Mouse (Mus musculus) lung, postnatal 0 days (tissue): ENCODE measurements at regions not wholly inside any gene's neighbourhood (a gene's known extent, or its start where the extent isn't known, plus 50 kb on each side); places are given as distances from the start of the nearest gene placed in this dataset.
A peak's percentile ranks its signal among the peaks of the same experiment; 100 is the strongest.

Experiments used
- ATAC-seq: fragments of 200-750 bp; cut with Nextera tagmentation; 2 replicates; pipeline ENCODE4 v1.8.0; 2017; ENCODE audit warnings: moderate library complexity
- DNase-seq: peaks from one replicate; pipeline ENCODE4 v3.0.0-alpha.2; 2016; ENCODE audit warnings: low spot score
- H3K27ac ChIP-seq: fragments of 300-500 bp; sonication (generic); 2 replicates; pipeline ENCODE4 v1.5.1; 2014; ENCODE audit warnings: antibody characterized with exemption, mild to moderate bottlenecking, low read length, mixed read lengths
- H3K27me3 ChIP-seq: fragments of 300-500 bp; sonication (generic); replicated peaks from 2 replicates; pipeline ENCODE4 v1.6.1; 2014; ENCODE audit warnings: low read length, mixed read lengths; ENCODE audit not compliant: insufficient read depth
- H3K36me3 ChIP-seq: fragments of 300-500 bp; sonication (generic); 2 replicates; pipeline ENCODE4 v1.6.1; 2014; ENCODE audit warnings: low read length, mixed read lengths; ENCODE audit not compliant: insufficient read depth
- H3K4me1 ChIP-seq: fragments of 300-500 bp; sonication (generic); 2 replicates; pipeline ENCODE4 v1.6.1; 2014; ENCODE audit warnings: antibody characterized with exemption, low read depth, low read length, mixed read lengths; ENCODE audit not compliant: insufficient read depth
- H3K4me2 ChIP-seq: fragments of 300-500 bp; sonication (generic); replicated peaks from 2 replicates; pipeline ENCODE4 v1.6.1; 2014; ENCODE audit warnings: low read depth, mild to moderate bottlenecking, low read length, moderate library complexity, mixed read lengths
- H3K4me3 ChIP-seq: fragments of 300-500 bp; sonication (generic); 2 replicates; pipeline ENCODE4 v1.5.1; 2014; ENCODE audit warnings: low read depth, low read length
- H3K9ac ChIP-seq: fragments of 300-500 bp; sonication (generic); replicated peaks from 2 replicates; pipeline ENCODE4 v1.6.1; 2014; ENCODE audit warnings: low read depth, mild to moderate bottlenecking
- H3K9me3 ChIP-seq: fragments of 300-500 bp; sonication (generic); 2 replicates; pipeline ENCODE4 v1.6.1; 2016; ENCODE audit warnings: low read length, mixed read lengths
- CTCF ChIP-seq: IDR thresholded peaks from 2 replicates; pipeline ENCODE4 v1.5.1; 2016; ENCODE audit warnings: antibody characterized with exemption, mild to moderate bottlenecking
- EP300 ChIP-seq: IDR thresholded peaks from 2 replicates; pipeline ENCODE4 v1.6.1; 2016; ENCODE audit warnings: antibody characterized with exemption, mild to moderate bottlenecking, control low read depth
- WGBS: fragments of 180-500 bp; shearing (Covaris S2); extraction: QIAGEN DNeasy Blood & Tissue Kit; methylation state at CpG from one replicate; pipeline ENCODE4 v1.1.7; 2014; 5-methylcytosine and 5-hydroxymethylcytosine counted together

GRCm38 (mm10) chr3:147891682-147892081 is 1039.5 kb downstream of the Ttll7 start:
- H3K9ac ChIP-seq = no peak overlapping the region
- DNase-seq (no peak), ATAC-seq (no peak)
- no peaks in the 10 kb centered on the region for H3K4me1 ChIP-seq
- no peaks in the 10 kb centered on the region for H3K27me3 ChIP-seq
- TF ChIP-seq EP300 = no peak
- TF ChIP-seq CTCF = no peak
- no peaks in the 10 kb centered on the region for H3K36me3 ChIP-seq
- 52% methylated on average over 5 of the region's 5 CpGs for WGBS
- H3K4me2 ChIP-seq = no peak overlapping the region
- H3K27ac ChIP-seq = no peak overlapping the region
- H3K9me3 ChIP-seq = no peaks in the 10 kb centered on the region
- no peak overlapping the region for H3K4me3 ChIP-seq

- no peak overlapping the region for H3K9ac ChIP-seq
- no peak overlapping the region for H3K4me3 ChIP-seq
- H3K27ac ChIP-seq = no peak overlapping the region
- ATAC-seq = no peak
- no peaks in the 10 kb centered on the region for H3K4me1 ChIP-seq
- DNase-seq = no peak
- no peak overlapping the region for H3K4me2 ChIP-seq
- H3K9me3 ChIP-seq = no peaks in the 10 kb centered on the region
- H3K36me3 ChIP-seq = no peaks in the 10 kb centered on the region
- no peaks in the 10 kb centered on the region for H3K27me3 ChIP-seq
- 78% methylated on average over 10 of the region's 10 CpGs for WGBS
- TF ChIP-seq EP300 (no peak), CTCF (no peak)
Observed at GRCm38 (mm10) chr3:147886261-147886893, 1034.2 kb downstream of the Ttll7 start.

DNA sequence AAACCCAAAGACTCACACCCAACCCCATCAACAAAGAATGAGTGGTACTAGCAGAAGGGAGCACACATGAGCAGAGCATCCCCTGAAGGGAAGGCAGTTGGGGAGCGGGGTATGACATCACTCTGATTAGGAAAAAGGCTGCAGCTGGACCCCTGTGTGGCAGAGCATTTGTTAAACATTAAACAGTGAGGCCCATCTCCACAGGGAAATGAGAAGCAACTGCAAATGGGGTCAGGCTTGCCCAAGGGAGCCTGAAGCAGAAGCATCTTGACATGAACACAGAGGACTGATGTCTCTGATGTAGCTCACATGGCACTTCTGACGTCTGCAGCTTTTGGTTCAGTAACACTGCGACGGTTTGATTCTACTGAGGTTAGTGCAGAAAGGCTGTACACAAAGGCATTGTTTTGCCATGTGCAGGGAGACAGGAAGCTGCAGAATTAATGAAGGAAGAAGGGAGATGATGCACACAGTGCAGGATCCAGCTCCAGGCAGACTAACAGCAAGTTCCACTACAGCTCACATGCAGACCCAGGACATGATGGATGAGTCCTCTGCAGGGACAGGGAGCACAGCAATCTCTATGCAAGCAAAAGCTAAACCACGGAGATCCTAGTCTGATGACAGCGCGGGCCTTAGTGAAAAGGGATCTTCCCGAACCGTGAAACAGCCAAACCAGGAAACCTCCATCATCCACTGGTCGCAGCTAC is 1030.9 kb downstream of the Ttll7 start:
- TF ChIP-seq EP300 = no peak
- TF ChIP-seq CTCF = no peak
- H3K4me3 ChIP-seq = no peak overlapping the region
- no peak overlapping the region for H3K27ac ChIP-seq
- WGBS = 51% methylated on average over 10 of the region's 10 CpGs
- no peak for ATAC-seq
- DNase-seq = no peak
- no peaks in the 10 kb centered on the region for H3K36me3 ChIP-seq
- no peak overlapping the region for H3K9ac ChIP-seq
- no peaks in the 10 kb centered on the region for H3K4me1 ChIP-seq
- no peaks in the 10 kb centered on the region for H3K9me3 ChIP-seq
- no peaks in the 10 kb centered on the region for H3K27me3 ChIP-seq
- H3K4me2 ChIP-seq = no peak overlapping the region

DNA sequence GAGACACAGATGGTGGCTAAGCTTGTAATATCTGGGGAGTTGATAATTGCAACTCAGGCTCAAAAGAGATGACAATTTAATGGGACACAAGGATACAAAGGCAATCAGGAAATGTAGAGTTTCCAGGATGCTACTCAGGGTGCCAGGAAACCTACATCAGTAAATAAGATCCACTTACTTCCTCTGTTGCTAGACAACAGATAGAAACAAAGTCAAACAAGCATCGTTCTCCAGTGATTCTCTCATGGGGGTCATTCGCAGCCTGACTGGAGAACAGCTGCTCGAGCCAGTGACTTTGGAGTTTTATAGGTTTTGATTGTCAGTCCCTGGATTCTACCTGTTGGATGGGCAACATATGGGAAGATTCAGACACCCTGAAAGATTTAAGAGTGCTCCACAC is 1026.5 kb downstream of the Ttll7 start:
- DNase-seq (peak; percentile 10), ATAC-seq (peak; percentile 37; the same call in 1 of the 2 replicates)
- H3K4me1 ChIP-seq = no peaks in the 10 kb centered on the region
- no peaks in the 10 kb centered on the region for H3K27me3 ChIP-seq
- 37% methylated on average over 3 of the region's 3 CpGs for WGBS
- no peak overlapping the region for H3K4me2 ChIP-seq
- no peak overlapping the region for H3K27ac ChIP-seq
- H3K4me3 ChIP-seq = no peak overlapping the region
- TF ChIP-seq EP300 (peak; percentile 72), CTCF (no peak)
- no peaks in the 10 kb centered on the region for H3K36me3 ChIP-seq
- no peaks in the 10 kb centered on the region for H3K9me3 ChIP-seq
- H3K9ac ChIP-seq = no peak overlapping the region

DNA sequence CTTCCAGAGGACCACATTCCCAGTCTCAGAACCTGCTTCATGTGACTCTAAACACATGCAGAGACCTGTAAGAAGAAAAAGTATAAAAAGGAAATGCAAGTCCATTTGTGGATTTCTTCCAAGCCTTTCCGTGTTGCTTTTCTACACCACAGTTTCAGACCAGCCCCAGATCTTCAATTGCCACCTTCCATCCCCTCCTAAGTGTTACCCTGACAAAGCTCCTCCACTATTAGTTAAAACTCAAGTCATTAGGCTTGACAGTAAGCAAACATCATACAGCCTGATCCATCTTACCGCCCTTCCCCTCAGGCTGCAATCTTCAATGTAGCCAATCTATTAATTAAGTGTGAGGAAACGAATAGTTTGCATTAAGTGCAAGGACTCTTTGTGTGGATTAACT is 1016.1 kb downstream of the Ttll7 start:
- H3K27ac ChIP-seq = no peak overlapping the region
- no peak overlapping the region for H3K4me3 ChIP-seq
- 34% methylated on average over 3 of the region's 3 CpGs for WGBS
- no peak overlapping the region for H3K9ac ChIP-seq
- no peak for TF ChIP-seq CTCF
- TF ChIP-seq EP300 = no peak
- no peak for DNase-seq
- no peaks in the 10 kb centered on the region for H3K27me3 ChIP-seq
- H3K36me3 ChIP-seq = no peaks in the 10 kb centered on the region
- H3K9me3 ChIP-seq = no peaks in the 10 kb centered on the region
- H3K4me1 ChIP-seq = no peaks in the 10 kb centered on the region
- H3K4me2 ChIP-seq = no peak overlapping the region
- ATAC-seq = no peak

- TF ChIP-seq EP300 (no peak), CTCF (no peak)
- no peak overlapping the region for H3K9ac ChIP-seq
- no peaks in the 10 kb centered on the region for H3K27me3 ChIP-seq
- H3K4me2 ChIP-seq = no peak overlapping the region
- WGBS = 29% methylated on average over 4 of the region's 4 CpGs
- peak; percentile 37; the same call in 1 of the 2 replicates for ATAC-seq
- no peak overlapping the region for H3K4me3 ChIP-seq
- H3K36me3 ChIP-seq = no peaks in the 10 kb centered on the region
- no peaks in the 10 kb centered on the region for H3K4me1 ChIP-seq
- H3K9me3 ChIP-seq = no peaks in the 10 kb centered on the region
- DNase-seq = peak; percentile 61
- H3K27ac ChIP-seq = no peak overlapping the region
Observed at GRCm38 (mm10) chr3:147853346-147853745, 1001.2 kb downstream of the Ttll7 start.
